ENCODE assay signal across 16 mouse cellular contexts in the genomic region with DNA sequence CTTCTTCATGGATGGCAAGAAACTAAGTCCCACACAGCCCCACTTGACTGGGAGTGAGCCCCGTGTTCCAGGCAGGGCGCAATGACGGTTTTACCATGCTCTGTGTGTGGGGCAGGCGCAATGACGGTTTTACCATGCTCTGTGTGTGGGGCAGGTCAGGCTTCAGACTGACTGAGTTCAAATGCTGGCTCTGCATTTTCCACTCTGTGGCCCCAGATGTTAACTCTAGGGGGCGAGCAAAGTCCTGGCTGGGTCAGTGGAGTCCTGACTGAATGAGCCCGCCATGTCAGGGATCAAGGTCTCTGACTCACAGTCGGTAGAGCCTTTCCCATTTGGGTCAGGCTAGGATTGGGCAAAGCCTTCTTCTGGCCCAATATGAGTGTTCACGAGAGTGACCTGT. TPM values are rescaled to one million over a fixed set of nuclear protein-coding genes. Genes with fewer than 3 reads are reported as not detected.
A peak's percentile ranks its signal among the peaks of the same experiment; 100 is the strongest.
DNase-seq lines count a peak whose midpoint lies in the region; ATAC-seq and TF ChIP-seq lines count a peak whose summit lies in the region.
"Had no signal": no experiment of that assay in that cellular context is flagged by ENCODE, and none has a peak within 500 bp of the region (broad histone marks: within the 10 kb centered on the region; RNA-seq: fewer than 3 reads in every experiment).

No protein-coding gene starts in this region.

- peak; percentile 35 for DNase-seq in CD4-positive, CD25-positive, alpha-beta regulatory T cell, adult 2 months (ENCODE audit: low read depth, low spot score)
- no peak for DNase-seq in layer of hippocampus, adult 2 months (ENCODE audit: low spot score in 2 of 2)
- DNase-seq in layer of hippocampus, adult 9-10 months (ENCODE audit: low spot score) = no peak
- peak; percentile 39 for DNase-seq in thymus, postnatal 14 days
- no peak for DNase-seq in thymus, postnatal 4 days
- DNase-seq in right cerebral cortex, postnatal 25 days = no peak
- no peak for DNase-seq in layer of hippocampus, adult 9-11 months
- DNase-seq: adrenal gland, adult 8-10 months; cerebellum, adult 11 months; gastrocnemius, postnatal 10 days; kidney, postnatal 25 days; right cerebral cortex, adult 18-20 months had no signal

- ATAC-seq in CD4-positive, CD25-positive, alpha-beta regulatory T cell, adult 4 months = no peak
- ATAC-seq: forebrain, embryonic 15.5 days had no signal

- TF ChIP-seq CTCF in layer of hippocampus, adult 2 months (conservative IDR thresholded peaks at IDR 0.05) = peak; percentile 34

- no peak overlapping the region for H3K27ac ChIP-seq in layer of hippocampus, adult 2 months
- H3K27ac ChIP-seq: forebrain, embryonic 15.5 days; limb, embryonic 15.5 days had no signal

- no peak overlapping the region for H3K4me3 ChIP-seq in layer of hippocampus, adult 2 months
- H3K4me3 ChIP-seq: forebrain, embryonic 15.5 days; limb, embryonic 15.5 days had no signal

RNA-seq across cellular contexts. Expression of a gene that starts 37.2 kb away (rescaled TPM):
- 100 to 1,000 TPM; 114 to 159 TPM for polyA plus RNA-seq in CD4-positive, CD25-positive, alpha-beta regulatory T cell, adult 4 months (2017; shearing (Covaris generic))
- total RNA-seq in layer of hippocampus, adult 2 months (2021) = 1 to 10 TPM; 3.7 to 4.9 TPM

RNA-seq across cellular contexts. Expression of a gene that starts 38.0 kb away (rescaled TPM):
- polyA plus RNA-seq in CD4-positive, CD25-positive, alpha-beta regulatory T cell, adult 4 months (2017; shearing (Covaris generic)) = under 1 TPM; 0.15 to 0.92 TPM
- total RNA-seq in layer of hippocampus, adult 2 months (2021) = 10 to 100 TPM; 30.6 to 38.5 TPM
- total RNA-seq: neutrophil, adult 5-6 weeks had no signal

Comparison
In these comparisons a context has a peak if more than half of its experiments do, and no peak if none do; other contexts are left out.
1. DNase-seq: peak in CD4-positive, CD25-positive, alpha-beta regulatory T cell, adult 2 months (single experiment) and thymus, postnatal 14 days (single experiment); none in layer of hippocampus, adult 2 months (0 of 2), layer of hippocampus, adult 9-10 months (single experiment), thymus, postnatal 4 days (single experiment), right cerebral cortex, postnatal 25 days (single experiment) and layer of hippocampus, adult 9-11 months (single experiment).